Mouse (Mus musculus): ENCODE results near the gene Iqschfp. TPM values are rescaled to one million over a fixed set of nuclear protein-coding genes. Genes with fewer than 3 reads are reported as not detected.

Iqschfp gene
- polyA plus RNA-seq, 1 experiment: not detected

- WGBS: 50% methylated on average over 1 of the region's 1 CpGs
- Histone ChIP-seq H3K4me3 (ENCODE audit: insufficient read depth, low read depth, low read length) (no peak overlapping the region), H3K4me1 (ENCODE audit: control insufficient read depth, insufficient read depth, low read length) (no peaks in the 10 kb centered on the region), H3K27ac (ENCODE audit: insufficient read depth, low read depth, low read length) (no peak overlapping the region)
- no peak for TF ChIP-seq POLR2A (IDR thresholded peaks at IDR 0.05; ENCODE audit: insufficient read depth, low read depth, low read length)
- TF ChIP-seq CTCF (IDR thresholded peaks at IDR 0.05; ENCODE audit: insufficient read depth, low read depth, low read length): no peak
Measured at GRCm38 (mm10) chr3:68201214-68201613, 309.2 kb downstream of the Iqschfp start.

- H3K27ac ChIP-seq (ENCODE audit: insufficient read depth, low read depth, low read length): no peak overlapping the region
Measured at GRCm38 (mm10) chr3:68202162-68202902, 310.3 kb downstream of the Iqschfp start.

GRCm38 (mm10) chr3:68203934-68204467 lies 312.0 kb downstream of the Iqschfp start:
- WGBS: 77% methylated on average over 4 of the region's 4 CpGs
- Histone ChIP-seq H3K27ac (ENCODE audit: insufficient read depth, low read depth, low read length) (no peak overlapping the region), H3K4me3 (ENCODE audit: insufficient read depth, low read depth, low read length) (no peak overlapping the region), H3K4me1 (ENCODE audit: control insufficient read depth, insufficient read depth, low read length) (no peaks in the 10 kb centered on the region)
- no peak for TF ChIP-seq POLR2A (IDR thresholded peaks at IDR 0.05; ENCODE audit: insufficient read depth, low read depth, low read length)
- TF ChIP-seq CTCF (IDR thresholded peaks at IDR 0.05; ENCODE audit: insufficient read depth, low read depth, low read length): no peak

More at GRCm38 (mm10) chr3:68202162-68202902, 310.3 kb downstream of the Iqschfp start:
- no peak for TF ChIP-seq CTCF (IDR thresholded peaks at IDR 0.05; ENCODE audit: insufficient read depth, low read depth, low read length)
- TF ChIP-seq POLR2A (IDR thresholded peaks at IDR 0.05; ENCODE audit: insufficient read depth, low read depth, low read length): no peak
- H3K4me1 ChIP-seq (ENCODE audit: control insufficient read depth, insufficient read depth, low read length): no peaks in the 10 kb centered on the region
- 75% methylated on average over 4 of the region's 4 CpGs for WGBS
- no peak overlapping the region for H3K4me3 ChIP-seq (ENCODE audit: insufficient read depth, low read depth, low read length)

- Histone ChIP-seq H3K4me1 (ENCODE audit: control insufficient read depth, insufficient read depth, low read length) (no peaks in the 10 kb centered on the region), H3K4me3 (ENCODE audit: insufficient read depth, low read depth, low read length) (no peak overlapping the region), H3K27ac (ENCODE audit: insufficient read depth, low read depth, low read length) (no peak overlapping the region)
- WGBS: 85% methylated on average over 4 of the region's 4 CpGs
- TF ChIP-seq CTCF (IDR thresholded peaks at IDR 0.05; ENCODE audit: insufficient read depth, low read depth, low read length): no peak
Measured at GRCm38 (mm10) chr3:68210422-68210821, 318.4 kb downstream of the Iqschfp start.

GRCm38 (mm10) chr3:68221452-68221851 lies 329.4 kb downstream of the Iqschfp start:
- TF ChIP-seq POLR2A (IDR thresholded peaks at IDR 0.05; ENCODE audit: insufficient read depth, low read depth, low read length): no peak
- TF ChIP-seq CTCF (IDR thresholded peaks at IDR 0.05; ENCODE audit: insufficient read depth, low read depth, low read length): no peak
- no peaks in the 10 kb centered on the region for H3K4me1 ChIP-seq (ENCODE audit: control insufficient read depth, insufficient read depth, low read length)
- H3K4me3 ChIP-seq (ENCODE audit: insufficient read depth, low read depth, low read length): no peak overlapping the region
- H3K27ac ChIP-seq (ENCODE audit: insufficient read depth, low read depth, low read length): no peak overlapping the region
- 93% methylated on average over 3 of the region's 3 CpGs for WGBS

GRCm38 (mm10) chr3:68239887-68240286 lies 347.9 kb downstream of the Iqschfp start:
- no peak overlapping the region for H3K27ac ChIP-seq (ENCODE audit: insufficient read depth, low read depth, low read length)
- WGBS: 98% methylated on average over 2 of the region's 2 CpGs
- TF ChIP-seq POLR2A (IDR thresholded peaks at IDR 0.05; ENCODE audit: insufficient read depth, low read depth, low read length) (no peak), CTCF (IDR thresholded peaks at IDR 0.05; ENCODE audit: insufficient read depth, low read depth, low read length) (no peak)
- H3K4me1 ChIP-seq (ENCODE audit: control insufficient read depth, insufficient read depth, low read length): no peaks in the 10 kb centered on the region
- H3K4me3 ChIP-seq (ENCODE audit: insufficient read depth, low read depth, low read length): no peak overlapping the region

GRCm38 (mm10) chr3:68243239-68243638 lies 351.2 kb downstream of the Iqschfp start:
- TF ChIP-seq CTCF (IDR thresholded peaks at IDR 0.05; ENCODE audit: insufficient read depth, low read depth, low read length): no peak
- TF ChIP-seq POLR2A (IDR thresholded peaks at IDR 0.05; ENCODE audit: insufficient read depth, low read depth, low read length): no peak
- H3K4me3 ChIP-seq (ENCODE audit: insufficient read depth, low read depth, low read length): no peak overlapping the region
- H3K4me1 ChIP-seq (ENCODE audit: control insufficient read depth, insufficient read depth, low read length): no peaks in the 10 kb centered on the region
- no peak overlapping the region for H3K27ac ChIP-seq (ENCODE audit: insufficient read depth, low read depth, low read length)
- 64% methylated on average over 3 of the region's 3 CpGs for WGBS

- 67% methylated on average over 4 of the region's 4 CpGs for WGBS
- Histone ChIP-seq H3K4me3 (ENCODE audit: insufficient read depth, low read depth, low read length) (no peak overlapping the region), H3K27ac (ENCODE audit: insufficient read depth, low read depth, low read length) (no peak overlapping the region), H3K4me1 (ENCODE audit: control insufficient read depth, insufficient read depth, low read length) (no peaks in the 10 kb centered on the region)
- TF ChIP-seq POLR2A (IDR thresholded peaks at IDR 0.05; ENCODE audit: insufficient read depth, low read depth, low read length) (no peak), CTCF (IDR thresholded peaks at IDR 0.05; ENCODE audit: insufficient read depth, low read depth, low read length) (no peak)
Measured at GRCm38 (mm10) chr3:68246154-68246553, 354.1 kb downstream of the Iqschfp start.

GRCm38 (mm10) chr3:68250589-68250988 lies 358.6 kb downstream of the Iqschfp start:
- Histone ChIP-seq H3K27ac (ENCODE audit: insufficient read depth, low read depth, low read length) (no peak overlapping the region), H3K4me1 (ENCODE audit: control insufficient read depth, insufficient read depth, low read length) (no peaks in the 10 kb centered on the region), H3K4me3 (ENCODE audit: insufficient read depth, low read depth, low read length) (no peak overlapping the region)
- 70% methylated on average over 2 of the region's 2 CpGs for WGBS
- TF ChIP-seq POLR2A (IDR thresholded peaks at IDR 0.05; ENCODE audit: insufficient read depth, low read depth, low read length) (no peak), CTCF (IDR thresholded peaks at IDR 0.05; ENCODE audit: insufficient read depth, low read depth, low read length) (no peak)
